Mouse (Mus musculus) CH12.LX (cell line): ENCODE results near the gene Wdr81. TPM values are rescaled to one million over a fixed set of nuclear protein-coding genes. Genes with fewer than 3 reads are reported as not detected.

Source experiments
- DNase-seq: peaks from one replicate; pipeline ENCODE4 v3.0.0-alpha.2; 2013; ENCODE audit errors: extremely low read depth
- H3K27ac ChIP-seq: 2 replicates; pipeline ENCODE4 v1.5.1; 2012; ENCODE audit warnings: low read depth, mild to moderate bottlenecking, control low read depth, moderate library complexity; ENCODE audit not compliant: insufficient read depth
- H3K27me3 ChIP-seq: replicated peaks from 2 replicates; pipeline ENCODE3; 2012; ENCODE audit warnings: inconsistent platforms
- H3K36me3 ChIP-seq, 2 experiments: replicated peaks in 1 of 2; 2 replicates each; pipeline versions ENCODE3 to v1.6.1; 2012; ENCODE audit warnings: inconsistent platforms in 1 of 2, low read length in 1 of 2, mild to moderate bottlenecking in 1 of 2, mixed read lengths in 1 of 2, moderate library complexity in 1 of 2; ENCODE audit not compliant: control insufficient read depth in 1 of 2, insufficient read depth in 1 of 2
- H3K4me1 ChIP-seq, 2 experiments: 2 replicates each; pipeline ENCODE4 v1.6.1; 2012; ENCODE audit warnings: inconsistent platforms in 1 of 2, moderate library complexity in 1 of 2; ENCODE audit not compliant: insufficient read depth in 2 of 2, control insufficient read depth in 1 of 2
- H3K4me2 ChIP-seq: 2 replicates; pipeline ENCODE4 v1.6.1; 2012; ENCODE audit warnings: low read depth, mild to moderate bottlenecking, control low read depth; ENCODE audit not compliant: poor library complexity, insufficient read depth, severe bottlenecking
- H3K4me3 ChIP-seq, 3 experiments: fragments of 150-350 bp in 1 of 3; sonication (generic) in 1 of 3; replicated peaks in 1 of 3; 2 replicates each; pipeline versions ENCODE3 to v1.5.1; 2011 to 2012; ENCODE audit warnings: low read depth in 2 of 3, low read length in 2 of 3, mild to moderate bottlenecking in 2 of 3, moderate library complexity in 2 of 3, control low read depth in 1 of 3, improper control_type of control experiment in 1 of 3, inconsistent platforms in 1 of 3, mixed read lengths in 1 of 3; ENCODE audit not compliant: poor library complexity in 1 of 3
- H3K79me2 ChIP-seq: replicated peaks from 2 replicates; pipeline ENCODE4 v1.6.1; 2012; ENCODE audit warnings: mild to moderate bottlenecking, moderate library complexity; ENCODE audit not compliant: control insufficient read depth, poor library complexity, insufficient read depth, severe bottlenecking; ENCODE audit errors: extremely low read depth
- H3K9ac ChIP-seq: 2 replicates; pipeline ENCODE4 v1.6.1; 2012; ENCODE audit warnings: low read depth, mild to moderate bottlenecking, control low read depth, moderate library complexity; ENCODE audit not compliant: insufficient read depth
- H3K9me3 ChIP-seq: replicated peaks from 2 replicates; pipeline ENCODE3; 2012; ENCODE audit warnings: low read length, inconsistent platforms, mixed read lengths
- BHLHE40 ChIP-seq: IDR thresholded peaks from 2 replicates; pipeline ENCODE4 v1.6.1; 2011; ENCODE audit warnings: mild to moderate bottlenecking, low read depth, low read length, improper control_type of control experiment
- CHD1 ChIP-seq: IDR thresholded peaks from 2 replicates; pipeline ENCODE4 v1.6.1; 2012; ENCODE audit warnings: low read depth, low read length, improper control_type of control experiment, inconsistent platforms
- CHD2 ChIP-seq: IDR thresholded peaks from 2 replicates; pipeline ENCODE4 v1.6.1; 2011; ENCODE audit warnings: low read length, improper control_type of control experiment
- CTCF ChIP-seq, 2 experiments: IDR thresholded peaks in 1 of 2; conservative IDR thresholded peaks in 1 of 2; 2 replicates each; pipeline ENCODE4 v1.5.1; 2011 to 2012; ENCODE audit warnings: low read depth in 2 of 2, low read length in 2 of 2, improper control_type of control experiment in 1 of 2, inconsistent platforms in 1 of 2, mild to moderate bottlenecking in 1 of 2, moderate library complexity in 1 of 2
- E2F4 ChIP-seq: IDR thresholded peaks from 2 replicates; pipeline ENCODE4 v1.6.1; 2011; ENCODE audit warnings: low read depth, low read length, improper control_type of control experiment; ENCODE audit not compliant: insufficient replicate concordance
- ELF1 ChIP-seq: IDR thresholded peaks from 2 replicates; pipeline ENCODE4 v1.6.1; 2014; ENCODE audit warnings: low read depth, mild to moderate bottlenecking, inconsistent platforms, low read length, improper control_type of control experiment
- EP300 ChIP-seq: IDR thresholded peaks from 2 replicates; pipeline ENCODE4 v1.6.1; 2011; ENCODE audit warnings: low read length, improper control_type of control experiment
- ETS1 ChIP-seq: conservative IDR thresholded peaks from 2 replicates; pipeline ENCODE4 v1.6.1; 2012; ENCODE audit warnings: low read depth, mild to moderate bottlenecking, inconsistent platforms, low read length, improper control_type of control experiment, moderate library complexity
- GABPA ChIP-seq: IDR thresholded peaks from 2 replicates; pipeline ENCODE4 v1.6.1; 2012; ENCODE audit warnings: low read depth, low read length, improper control_type of control experiment, inconsistent platforms; ENCODE audit not compliant: insufficient replicate concordance
- HCFC1 ChIP-seq: IDR thresholded peaks from 2 replicates; pipeline ENCODE4 v1.6.1; 2012; ENCODE audit warnings: low read depth, mild to moderate bottlenecking, inconsistent platforms, low read length, improper control_type of control experiment
- IRF4 ChIP-seq: IDR thresholded peaks from 2 replicates; pipeline ENCODE4 v1.6.1; 2014; ENCODE audit warnings: low read depth, mild to moderate bottlenecking, inconsistent platforms, low read length, improper control_type of control experiment
- JUN ChIP-seq: IDR thresholded peaks from 2 replicates; pipeline ENCODE4 v1.6.1; 2011; ENCODE audit warnings: low read depth, mild to moderate bottlenecking, low read length, improper control_type of control experiment, moderate library complexity; ENCODE audit not compliant: insufficient read depth
- JUND ChIP-seq: conservative IDR thresholded peaks from 2 replicates; pipeline ENCODE4 v1.6.1; 2011; ENCODE audit warnings: low read depth, low read length, improper control_type of control experiment
- KAT2A ChIP-seq: IDR thresholded peaks from 2 replicates; pipeline ENCODE4 v1.6.1; 2012; ENCODE audit warnings: low read length, improper control_type of control experiment, inconsistent platforms; ENCODE audit not compliant: insufficient replicate concordance
- MAFK ChIP-seq: IDR thresholded peaks from 2 replicates; pipeline ENCODE4 v1.6.1; 2011; ENCODE audit warnings: low read length, improper control_type of control experiment; ENCODE audit not compliant: insufficient replicate concordance
- MAX ChIP-seq: IDR thresholded peaks from 2 replicates; pipeline ENCODE4 v1.6.1; 2011; ENCODE audit warnings: low read length, improper control_type of control experiment
- MAZ ChIP-seq: IDR thresholded peaks from 2 replicates; pipeline ENCODE4 v1.6.1; 2012; ENCODE audit warnings: low read depth, mild to moderate bottlenecking, inconsistent platforms, low read length, improper control_type of control experiment, moderate library complexity
- MEF2A ChIP-seq: IDR thresholded peaks from 2 replicates; pipeline ENCODE4 v1.6.1; 2014; ENCODE audit warnings: low read depth, mild to moderate bottlenecking, inconsistent platforms, low read length, improper control_type of control experiment, borderline replicate concordance
- MXI1 ChIP-seq: IDR thresholded peaks from 2 replicates; pipeline ENCODE4 v1.6.1; 2011; ENCODE audit warnings: mild to moderate bottlenecking, low read depth, low read length, improper control_type of control experiment
- MYC ChIP-seq: IDR thresholded peaks from 2 replicates; pipeline ENCODE4 v1.6.1; 2011; ENCODE audit warnings: low read depth, mild to moderate bottlenecking, improper control_type of control experiment, low read length
- NELFE ChIP-seq: IDR thresholded peaks from 2 replicates; pipeline ENCODE4 v1.6.1; 2011; ENCODE audit warnings: low read depth, low read length, improper control_type of control experiment
- NRF1 ChIP-seq: IDR thresholded peaks from 2 replicates; pipeline ENCODE4 v1.6.1; 2014; ENCODE audit warnings: low read depth, mild to moderate bottlenecking, inconsistent platforms, low read length, improper control_type of control experiment, moderate library complexity
- PAX5 ChIP-seq: IDR thresholded peaks from 2 replicates; pipeline ENCODE4 v1.6.1; 2012; ENCODE audit warnings: low read length, inconsistent platforms, mixed read lengths
- POLR2A ChIP-seq: IDR thresholded peaks from 2 replicates; pipeline ENCODE4 v1.6.1; 2011; ENCODE audit warnings: low read depth, mild to moderate bottlenecking, improper control_type of control experiment, low read length
- POLR2AphosphoS2 ChIP-seq: IDR thresholded peaks from 2 replicates; pipeline ENCODE4 v1.6.1; 2011; ENCODE audit warnings: low read depth, low read length, improper control_type of control experiment
- RAD21 ChIP-seq: IDR thresholded peaks from 2 replicates; pipeline ENCODE4 v1.6.1; 2011; ENCODE audit warnings: low read depth, mild to moderate bottlenecking, low read length, improper control_type of control experiment, moderate library complexity
- RCOR1 ChIP-seq: conservative IDR thresholded peaks from 2 replicates; pipeline ENCODE4 v1.6.1; 2012; ENCODE audit warnings: low read depth, mild to moderate bottlenecking, inconsistent platforms, low read length, improper control_type of control experiment
- SIN3A ChIP-seq: IDR thresholded peaks from 2 replicates; pipeline ENCODE4 v1.6.1; 2012; ENCODE audit warnings: low read length, improper control_type of control experiment, inconsistent platforms
- SMC3 ChIP-seq: IDR thresholded peaks from 2 replicates; pipeline ENCODE4 v1.6.1; 2011; ENCODE audit warnings: low read depth, low read length, improper control_type of control experiment
- TBP ChIP-seq: conservative IDR thresholded peaks from 2 replicates; pipeline ENCODE4 v1.6.1; 2011; ENCODE audit warnings: low read depth, low read length, improper control_type of control experiment
- TCF12 ChIP-seq: IDR thresholded peaks from 2 replicates; pipeline ENCODE4 v1.6.1; 2014; ENCODE audit warnings: low read depth, mild to moderate bottlenecking, inconsistent platforms, low read length, improper control_type of control experiment
- UBTF ChIP-seq: IDR thresholded peaks from 2 replicates; pipeline ENCODE4 v1.6.1; 2012; ENCODE audit warnings: low read depth, mild to moderate bottlenecking, inconsistent platforms, low read length, improper control_type of control experiment, moderate library complexity
- USF1 ChIP-seq: IDR thresholded peaks from 2 replicates; pipeline ENCODE4 v1.6.1; 2014; ENCODE audit warnings: low read depth, mild to moderate bottlenecking, inconsistent platforms, low read length, improper control_type of control experiment
- USF2 ChIP-seq: conservative IDR thresholded peaks from 2 replicates; pipeline ENCODE4 v1.6.1; 2011; ENCODE audit warnings: low read depth, low read length, improper control_type of control experiment
- ZC3H11A ChIP-seq: IDR thresholded peaks from 2 replicates; pipeline ENCODE4 v1.6.1; 2012; ENCODE audit warnings: low read depth, mild to moderate bottlenecking, inconsistent platforms, low read length, improper control_type of control experiment
- ZKSCAN1 ChIP-seq: IDR thresholded peaks from 2 replicates; pipeline ENCODE4 v1.6.1; 2012; ENCODE audit warnings: low read depth, inconsistent platforms, low read length, improper control_type of control experiment, borderline replicate concordance
- ZMIZ1 ChIP-seq: IDR thresholded peaks from 2 replicates; pipeline ENCODE4 v1.6.1; 2012; ENCODE audit warnings: low read depth, mild to moderate bottlenecking, inconsistent platforms, low read length, improper control_type of control experiment
- ZNF384 ChIP-seq: IDR thresholded peaks from 2 replicates; pipeline ENCODE4 v1.6.1; 2012; ENCODE audit warnings: low read depth, low read length, improper control_type of control experiment, inconsistent platforms
- dilution Hi-C: fragments of 300-500 bp; cut with MboI; formaldehyde crosslinking; loops from 2 replicates; pipeline ENCODE4 v1.14.3; 2020; ENCODE audit warnings: low sequenced_read_pairs; ENCODE audit not compliant: extremely low pct_unique_long_range_greater_than_20kb, extremely low pct_ligation_motif_present
- in situ Hi-C: fragments of 300-500 bp; cut with MboI; formaldehyde crosslinking; loops from 3 replicates; pipeline ENCODE4 v1.14.3; 2019; ENCODE audit warnings: low sequenced_read_pairs, low pct_ligation_motif_present, low pct_unique_long_range_greater_than_20kb, mixed read lengths
- polyA plus RNA-seq: library from polyadenylated mRNA; unstranded; fragments of >175 nt; gene quantifications from 2 replicates; pipeline ENCODE4 v1.2.1, GENCODE M21; 2012; ENCODE audit warnings: low read depth; ENCODE audit not compliant: insufficient read length
- total RNA-seq, 2 experiments: library from RNA; depleted of rRNA; stranded (reverse); fragments of 300-350 nt in 1 of 2; fragments of >200 nt in 1 of 2; gene quantifications; 2 replicates each; pipeline ENCODE4 v1.2.3; 2012 to 2014

Wdr81 gene
- total and polyA plus RNA-seq, 3 experiments: 3.1 to 16.3 (median 13.7) TPM

- dilution Hi-C loops: no loop called here
Measured at GRCm38 (mm10) chr11:75486601-75487285, 32.2 kb upstream of the Wdr81 start, which contains the start of gene Prpf8. TSS of gene Prpf8 (plus strand) at chr11:75486816.

GRCm38 (mm10) chr11:75486192-75486591 is 31.7 kb upstream of the Wdr81 start:
- dilution Hi-C loops: no loop called here
- TF ChIP-seq E2F4 (no peak), MAFK (0 out of 2 replicates have a peak, but pooled peaks have one; percentile 12), MAZ (no peak)
- TF ChIP-seq, all 38 proteins: peak for 1
- peaks cover 33% of the 10 kb centered on the region for H3K79me2 ChIP-seq
- H3K4me2 ChIP-seq: peak overlapping the region; percentile 90
- in situ Hi-C loops: no loop called here
- peak overlapping the region; percentile 35; the same call in 1 of the 2 replicates for H3K9ac ChIP-seq
- no peak overlapping the region for H3K27ac ChIP-seq
- peak overlapping the region in 2 of 3 experiments; percentile 30 to 52 for H3K4me3 ChIP-seq
- H3K9me3 ChIP-seq: no peaks in the 10 kb centered on the region
- H3K27me3 ChIP-seq: no peaks in the 10 kb centered on the region
- peaks cover 3 to 29% of the 10 kb centered on the region in 2 experiments for H3K4me1 ChIP-seq
- no peak for DNase-seq
- H3K36me3 ChIP-seq: peaks cover 25 to 34% of the 10 kb centered on the region in 2 experiments

More at GRCm38 (mm10) chr11:75486601-75487285, 32.2 kb upstream of the Wdr81 start, which contains the start of gene Prpf8:
- peak within 1 kb of the TSS; percentile 81 to 96 (median 83) for H3K4me3 ChIP-seq
- TF ChIP-seq POLR2A (peak; percentile 88), CTCF (conservative IDR thresholded peaks at IDR 0.05 in 1 of 2, IDR thresholded peaks at IDR 0.05 in 1 of 2; ENCODE audit: low read depth in 2 of 2, low read length in 2 of 2) (no peak), GABPA (no peak; the same call in 1 of the 2 replicates), HCFC1 (peak; percentile 90), CHD1 (peak; percentile 88; the same call in 1 of the 2 replicates), RCOR1 (no peak), JUND (no peak; the same call in 1 of the 2 replicates), MYC (peak; percentile 38; the same call in 1 of the 2 replicates), UBTF (no peak), ELF1 (peak; percentile 96), MAZ (no peak), TBP (peak; percentile 86), POLR2AphosphoS2 (peak; percentile 72; the same call in 1 of the 2 replicates), SIN3A (peak; percentile 69; the same call in 1 of the 2 replicates), ZNF384 (no peak), RAD21 (no peak), EP300 (no peak), JUN (no peak), ZKSCAN1 (no peak), USF2 (no peak), PAX5 (no peak), MXI1 (peak; percentile 67), MEF2A (0 out of 2 replicates have a peak, but pooled peaks have one; percentile 11), USF1 (no peak; the same call in 1 of the 2 replicates), BHLHE40 (no peak), ZMIZ1 (peak; percentile 82), MAFK (no peak; the same call in 1 of the 2 replicates), E2F4 (peak; percentile 72; the same call in 1 of the 2 replicates), TCF12 (peak; percentile 84), KAT2A (peak; percentile 85; the same call in 1 of the 2 replicates), IRF4 (peak; percentile 24; the same call in 1 of the 2 replicates), NRF1 (peak; percentile 67), SMC3 (peak; percentile 3; the same call in 1 of the 2 replicates), CHD2 (peak; percentile 92), MAX (peak; percentile 35; the same call in 1 of the 2 replicates), NELFE (peak; percentile 84), ZC3H11A (no peak), ETS1 (no peak)
- TF ChIP-seq, all 38 proteins: peak for 20
- no peaks in the 10 kb centered on the region for H3K9me3 ChIP-seq
- peaks cover 30 to 40% of the 10 kb centered on the region in 2 experiments for H3K36me3 ChIP-seq
- H3K27me3 ChIP-seq: no peaks in the 10 kb centered on the region
- peak within 1 kb of the TSS; percentile 97 for H3K9ac ChIP-seq
- H3K27ac ChIP-seq: peak within 1 kb of the TSS; percentile 18; the same call in 1 of the 2 replicates
- H3K4me1 ChIP-seq: peaks cover 3 to 29% of the 10 kb centered on the region in 2 experiments
- H3K79me2 ChIP-seq: peaks cover 36% of the 10 kb centered on the region
- in situ Hi-C loops: no loop called here
- H3K4me2 ChIP-seq: peak within 1 kb of the TSS; percentile 90
- DNase-seq: peak; percentile 99
